Mouse (Mus musculus): ENCODE data around the gene Clic5. TPM values are rescaled to one million over a fixed set of nuclear protein-coding genes. Genes with fewer than 3 reads are reported as not detected.

Clic5 gene
- polyA plus RNA-seq, 1 experiment from 2014 or later: 0.28 TPM

DNA sequence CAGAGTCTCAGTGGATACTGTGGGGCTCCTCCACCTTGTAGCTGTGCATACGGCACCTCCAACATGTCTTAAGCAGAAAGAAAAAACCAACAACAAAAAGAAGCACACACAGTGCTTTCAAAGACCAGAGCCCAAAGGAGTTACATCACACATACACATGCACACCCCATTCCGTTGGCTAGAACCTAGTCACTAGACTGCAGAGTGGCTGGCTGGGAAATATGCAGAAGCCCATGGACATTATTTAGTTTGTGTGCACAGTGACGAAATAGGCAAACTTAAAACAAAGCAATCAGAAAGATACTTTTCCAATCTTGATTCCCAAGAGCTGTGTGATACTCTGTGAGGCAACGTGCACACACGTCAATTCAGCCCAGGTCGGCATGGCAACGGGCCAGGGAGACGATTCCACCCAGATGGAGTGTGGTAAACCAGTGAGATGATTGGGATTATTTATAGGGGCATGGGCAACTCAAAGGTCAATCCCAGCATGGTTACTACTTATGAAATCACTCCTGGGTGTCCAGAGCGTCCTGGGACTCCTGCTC, 57.8 kb downstream of the Clic5 start:
- H3K9me3 ChIP-seq (ENCODE audit: low read length): peaks cover 3% of the 10 kb centered on the region; the same call in 1 of the 2 replicates
- ATAC-seq (peak; percentile 72), DNase-seq (peak; percentile 41)
- no peaks in the 10 kb centered on the region for H3K27me3 ChIP-seq (ENCODE audit: insufficient read depth, low read length)
- H3K27ac ChIP-seq (ENCODE audit: low read depth): no peak overlapping the region
- TF ChIP-seq CTCF (IDR thresholded peaks at IDR 0.05; ENCODE audit: low read depth): no peak
- TF ChIP-seq EP300 (IDR thresholded peaks at IDR 0.05; ENCODE audit: low read depth): no peak
- WGBS (ENCODE audit: insufficient replicate concordance): 60% methylated on average over 9 of the region's 9 CpGs
- no peak overlapping the region for H3K4me3 ChIP-seq (ENCODE audit: low read depth, low read length)
- no peaks in the 10 kb centered on the region for H3K4me1 ChIP-seq (ENCODE audit: insufficient read depth)
- H3K36me3 ChIP-seq (replicated peaks; ENCODE audit: insufficient read depth, low read length): no peaks in the 10 kb centered on the region
- no peak overlapping the region for H3K4me2 ChIP-seq (ENCODE audit: low read depth, low read length)
- H3K9ac ChIP-seq (replicated peaks): no peak overlapping the region

DNA sequence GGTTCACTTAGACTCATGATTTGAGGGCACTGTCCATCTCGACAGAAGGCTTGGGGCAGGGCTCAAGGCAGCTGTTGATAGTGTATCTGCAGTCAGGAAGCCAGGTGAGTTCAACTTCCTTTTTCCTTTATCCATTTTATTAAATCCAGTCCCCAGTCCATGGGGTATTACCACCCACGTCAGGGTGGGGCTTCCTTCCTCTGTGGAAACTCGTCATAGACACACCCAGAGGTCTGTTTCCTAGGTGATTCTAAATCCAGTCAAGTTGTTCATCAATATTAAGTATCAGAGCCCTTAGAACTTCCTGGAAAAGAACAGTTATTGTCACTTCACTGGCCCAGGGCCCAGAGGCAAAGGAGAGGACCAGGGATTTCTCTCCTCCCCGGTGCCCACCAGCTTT, 61.2 kb downstream of the Clic5 start:
- no peaks in the 10 kb centered on the region for H3K27me3 ChIP-seq (ENCODE audit: insufficient read depth, low read length)
- 54% methylated on average over 4 of the region's 4 CpGs for WGBS (ENCODE audit: insufficient replicate concordance)
- no peaks in the 10 kb centered on the region for H3K36me3 ChIP-seq (replicated peaks; ENCODE audit: insufficient read depth, low read length)
- H3K9ac ChIP-seq (replicated peaks): no peak overlapping the region
- H3K9me3 ChIP-seq (ENCODE audit: low read length): peaks cover 3% of the 10 kb centered on the region; the same call in 1 of the 2 replicates
- no peak overlapping the region for H3K4me2 ChIP-seq (ENCODE audit: low read depth, low read length)
- no peak overlapping the region for H3K4me3 ChIP-seq (ENCODE audit: low read depth, low read length)
- ATAC-seq (no peak), DNase-seq (no peak)
- TF ChIP-seq EP300 (IDR thresholded peaks at IDR 0.05; ENCODE audit: low read depth) (no peak), CTCF (IDR thresholded peaks at IDR 0.05; ENCODE audit: low read depth) (no peak)
- no peak overlapping the region for H3K27ac ChIP-seq (ENCODE audit: low read depth)
- no peaks in the 10 kb centered on the region for H3K4me1 ChIP-seq (ENCODE audit: insufficient read depth)

GRCm38 (mm10) chr17:44252653-44253052, 64.3 kb downstream of the Clic5 start:
- DNase-seq: no peak
- WGBS (ENCODE audit: insufficient replicate concordance): 27% methylated on average over 3 of the region's 3 CpGs
- H3K4me3 ChIP-seq (ENCODE audit: low read depth, low read length): no peak overlapping the region
- no peak for ATAC-seq
- no peak for TF ChIP-seq EP300 (IDR thresholded peaks at IDR 0.05; ENCODE audit: low read depth)
- TF ChIP-seq CTCF (IDR thresholded peaks at IDR 0.05; ENCODE audit: low read depth): no peak
- no peaks in the 10 kb centered on the region for H3K36me3 ChIP-seq (replicated peaks; ENCODE audit: insufficient read depth, low read length)
- no peaks in the 10 kb centered on the region for H3K4me1 ChIP-seq (ENCODE audit: insufficient read depth)
- H3K27ac ChIP-seq (ENCODE audit: low read depth): no peak overlapping the region
- H3K9ac ChIP-seq (replicated peaks): no peak overlapping the region
- no peaks in the 10 kb centered on the region for H3K27me3 ChIP-seq (ENCODE audit: insufficient read depth, low read length)
- peaks cover 3% of the 10 kb centered on the region; the same call in 1 of the 2 replicates for H3K9me3 ChIP-seq (ENCODE audit: low read length)
- H3K4me2 ChIP-seq (ENCODE audit: low read depth, low read length): no peak overlapping the region

- peaks cover 3% of the 10 kb centered on the region; the same call in 1 of the 2 replicates for H3K9me3 ChIP-seq (ENCODE audit: low read length)
- no peaks in the 10 kb centered on the region for H3K27me3 ChIP-seq (ENCODE audit: insufficient read depth, low read length)
- H3K4me2 ChIP-seq (ENCODE audit: low read depth, low read length): no peak overlapping the region
- no peak overlapping the region for H3K4me3 ChIP-seq (ENCODE audit: low read depth, low read length)
- 64% methylated on average over 8 of the region's 8 CpGs for WGBS (ENCODE audit: insufficient replicate concordance)
- DNase-seq (no peak), ATAC-seq (no peak)
- no peak overlapping the region for H3K9ac ChIP-seq (replicated peaks)
- no peak overlapping the region for H3K27ac ChIP-seq (ENCODE audit: low read depth)
- no peaks in the 10 kb centered on the region for H3K4me1 ChIP-seq (ENCODE audit: insufficient read depth)
- TF ChIP-seq CTCF (IDR thresholded peaks at IDR 0.05; ENCODE audit: low read depth) (no peak), EP300 (IDR thresholded peaks at IDR 0.05; ENCODE audit: low read depth) (no peak)
- H3K36me3 ChIP-seq (replicated peaks; ENCODE audit: insufficient read depth, low read length): no peaks in the 10 kb centered on the region
Observed at GRCm38 (mm10) chr17:44254698-44255097, 66.3 kb downstream of the Clic5 start.

DNA sequence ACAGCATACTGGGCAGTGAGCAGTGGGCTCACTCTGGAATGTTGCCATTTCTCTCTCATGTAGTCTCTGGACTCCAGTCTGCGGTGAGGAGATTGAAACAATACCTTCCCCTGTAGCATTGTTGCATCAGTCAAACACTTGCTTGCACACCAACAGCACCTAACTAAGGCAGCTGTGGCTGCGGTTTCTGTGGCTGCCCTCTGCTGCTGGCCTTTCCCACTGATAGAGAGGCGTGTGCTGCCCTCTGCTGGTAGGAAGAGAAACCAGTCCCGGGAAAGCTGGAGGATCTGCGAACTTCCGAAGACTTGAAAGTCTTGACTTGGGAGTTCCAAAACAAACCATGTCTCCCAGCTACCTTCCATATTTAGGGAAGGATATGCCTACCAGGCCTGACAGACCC, 68.2 kb downstream of the Clic5 start:
- Histone ChIP-seq H3K36me3 (replicated peaks; ENCODE audit: insufficient read depth, low read length) (no peaks in the 10 kb centered on the region), H3K4me2 (ENCODE audit: low read depth, low read length) (no peak overlapping the region), H3K4me1 (ENCODE audit: insufficient read depth) (no peaks in the 10 kb centered on the region), H3K27ac (ENCODE audit: low read depth) (no peak overlapping the region), H3K9me3 (ENCODE audit: low read length) (no peaks in the 10 kb centered on the region), H3K9ac (replicated peaks) (no peak overlapping the region), H3K27me3 (ENCODE audit: insufficient read depth, low read length) (no peaks in the 10 kb centered on the region), H3K4me3 (ENCODE audit: low read depth, low read length) (no peak overlapping the region)
- WGBS (ENCODE audit: insufficient replicate concordance): 4% methylated on average over 6 of the region's 6 CpGs
- DNase-seq: peak; percentile 83
- peak; percentile 66 for ATAC-seq
- TF ChIP-seq EP300 (IDR thresholded peaks at IDR 0.05; ENCODE audit: low read depth) (no peak), CTCF (IDR thresholded peaks at IDR 0.05; ENCODE audit: low read depth) (peak; percentile 92)

DNA sequence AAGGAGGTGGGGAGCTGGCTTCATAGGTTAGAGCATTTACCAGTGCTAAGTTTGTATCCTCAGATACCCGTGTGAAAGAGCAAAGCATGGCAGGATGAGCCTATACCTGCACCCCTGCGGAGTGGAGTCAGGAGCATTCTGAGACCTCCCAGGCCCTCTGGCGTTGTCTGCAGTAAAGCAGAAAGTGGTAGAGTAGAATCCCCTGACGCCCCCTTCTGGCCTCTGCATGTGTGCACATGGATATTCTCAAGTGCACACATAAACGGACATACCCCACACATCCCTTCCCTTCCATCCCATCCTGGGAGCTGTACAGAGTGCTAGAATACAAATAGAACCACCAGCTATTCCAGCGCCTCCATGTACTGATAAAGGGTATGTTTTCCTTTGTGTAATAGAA, 70.9 kb downstream of the Clic5 start:
- Histone ChIP-seq H3K27ac (ENCODE audit: low read depth) (no peak overlapping the region), H3K9me3 (ENCODE audit: low read length) (no peaks in the 10 kb centered on the region), H3K4me1 (ENCODE audit: insufficient read depth) (no peaks in the 10 kb centered on the region), H3K27me3 (ENCODE audit: insufficient read depth, low read length) (no peaks in the 10 kb centered on the region), H3K9ac (replicated peaks) (no peak overlapping the region), H3K4me2 (ENCODE audit: low read depth, low read length) (no peak overlapping the region), H3K4me3 (ENCODE audit: low read depth, low read length) (no peak overlapping the region), H3K36me3 (replicated peaks; ENCODE audit: insufficient read depth, low read length) (no peaks in the 10 kb centered on the region)
- TF ChIP-seq CTCF (IDR thresholded peaks at IDR 0.05; ENCODE audit: low read depth): peak; percentile 42
- TF ChIP-seq EP300 (IDR thresholded peaks at IDR 0.05; ENCODE audit: low read depth): no peak
- DNase-seq (no peak), ATAC-seq (no peak)
- 46% methylated on average over 6 of the region's 6 CpGs for WGBS (ENCODE audit: insufficient replicate concordance)

Data from liver, postnatal 0 days (tissue).